Mouse (Mus musculus) layer of hippocampus, adult 8-10 months (tissue): ENCODE results near the gene Pcbp2. TPM values are rescaled to one million over a fixed set of nuclear protein-coding genes. Genes with fewer than 3 reads are reported as not detected.
A peak's percentile ranks its signal among the peaks of the same experiment; 100 is the strongest.

Experiments used
- DNase-seq, 2 experiments: peaks; one replicate each; pipeline ENCODE4 v3.0.0; 2022; ENCODE audit warnings: low spot score in 2 of 2
- total RNA-seq, 4 experiments: library from RNA; stranded (reverse); gene quantifications; 2 replicates each; pipeline ENCODE4 v1.2.4; 2022

Gene Pcbp2
- total RNA-seq, 4 experiments from 2014 or later, result 489 to 507 (median 494) TPM

DNA sequence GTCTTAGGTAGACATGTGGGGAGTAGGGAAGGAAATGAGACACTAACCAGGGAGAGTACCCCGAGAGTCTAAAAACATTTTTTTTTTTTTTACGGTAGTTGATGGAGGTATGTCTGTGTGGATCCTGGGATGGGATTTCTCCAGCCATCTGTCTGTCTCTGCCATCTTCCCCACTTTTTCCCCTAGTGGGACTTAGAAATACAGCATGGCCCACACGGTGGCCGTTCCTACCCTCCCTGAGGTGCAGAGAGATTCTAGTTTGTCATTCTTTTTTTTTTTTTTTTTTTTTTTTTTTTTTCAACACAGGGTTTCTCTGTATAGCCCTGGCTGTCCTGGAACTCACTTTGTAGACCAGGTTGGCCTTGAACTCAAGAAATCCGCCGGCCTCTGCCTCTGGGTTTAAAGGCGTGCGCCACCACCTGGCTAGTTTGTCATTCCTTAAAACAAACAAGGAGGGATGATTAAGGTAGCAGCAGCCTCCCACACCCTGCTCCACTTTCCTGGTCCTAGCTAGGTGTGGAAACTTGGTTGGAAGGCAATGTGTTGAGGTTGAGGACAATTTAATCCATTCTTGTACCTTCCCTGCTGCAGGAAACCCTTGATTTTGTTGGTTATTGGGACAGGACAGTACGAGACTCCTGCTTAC lies 8.8 kb upstream of the Pcbp2 start:
- no peak for DNase-seq

DNA sequence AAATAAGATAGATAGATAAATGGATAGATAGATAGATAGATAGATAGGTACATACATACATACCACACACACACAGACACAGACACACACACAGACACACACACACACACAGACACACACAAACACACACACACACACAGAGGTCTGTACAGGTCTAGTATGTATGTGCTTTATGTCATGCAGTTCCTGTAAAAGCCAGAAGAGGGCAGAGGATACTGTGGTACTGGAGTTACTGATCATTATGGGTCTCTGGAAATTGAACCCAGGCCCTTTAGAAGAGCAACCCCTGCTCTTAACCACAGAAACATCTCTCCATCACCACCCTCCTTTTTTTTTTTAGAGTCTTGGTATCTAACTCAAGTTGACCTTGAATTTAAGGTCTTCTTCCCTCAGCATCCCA lies 6.7 kb upstream of the Pcbp2 start:
- no peak for DNase-seq

GRCm38 (mm10) chr15:102468675-102469370 lies 1.5 kb upstream of the Pcbp2 start:
- no peak for DNase-seq

DNA sequence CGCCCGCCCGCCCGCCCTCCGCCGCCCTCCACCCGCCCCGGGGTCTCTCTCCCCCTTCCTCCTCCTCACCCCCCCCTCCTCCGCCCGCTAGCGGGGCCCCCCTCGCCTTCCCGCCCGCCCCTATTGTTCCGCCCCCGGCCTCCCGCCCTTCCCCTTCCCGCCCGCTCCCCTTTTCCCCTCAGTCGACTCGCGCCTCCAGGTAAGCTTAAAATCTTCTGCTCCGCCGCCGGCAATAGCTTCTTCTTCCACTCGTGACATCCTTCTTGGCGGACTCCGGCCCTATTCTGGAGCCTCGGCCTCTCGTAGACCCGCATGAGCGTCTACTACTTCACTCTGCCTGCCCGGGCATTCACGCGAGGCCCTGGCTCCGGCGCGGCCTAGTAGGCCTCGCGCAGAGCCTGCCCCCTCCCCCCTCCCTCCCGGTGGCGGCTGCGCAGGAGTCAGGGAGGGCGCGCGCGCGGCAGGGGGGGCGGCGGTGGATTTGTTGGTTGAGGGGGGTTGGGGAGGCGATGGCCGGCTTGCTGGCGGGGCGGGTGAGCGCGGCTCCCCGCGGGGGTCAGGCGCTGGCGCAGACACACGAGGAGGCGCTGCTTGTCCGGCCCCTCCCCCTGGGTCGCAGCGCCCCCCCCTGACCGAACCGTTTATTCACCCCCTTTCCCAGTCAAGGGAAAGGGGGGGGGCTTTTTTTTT lies 411 bp downstream of the Pcbp2 start:
- peak; percentile 70 to 71 for DNase-seq

DNA sequence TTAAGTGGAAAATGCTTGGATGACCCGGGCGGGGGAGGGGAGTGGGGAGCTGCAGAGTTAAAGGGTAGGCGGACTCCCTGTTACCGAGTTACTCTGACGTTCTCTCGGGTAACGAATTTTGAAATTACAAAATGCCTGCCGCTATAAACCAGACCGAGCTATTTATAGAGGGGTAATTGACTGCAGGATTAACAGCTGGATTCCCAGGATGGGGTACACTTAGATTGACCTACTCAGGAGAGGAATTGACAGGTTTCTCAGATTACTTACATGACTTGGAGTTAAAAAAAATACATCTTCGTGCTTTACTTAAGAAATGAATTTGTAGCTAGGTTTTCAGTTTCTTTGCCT lies 931 bp downstream of the Pcbp2 start:
- no peak for DNase-seq

GRCm38 (mm10) chr15:102471727-102472126 lies 1.4 kb downstream of the Pcbp2 start:
- no peak for DNase-seq

DNA sequence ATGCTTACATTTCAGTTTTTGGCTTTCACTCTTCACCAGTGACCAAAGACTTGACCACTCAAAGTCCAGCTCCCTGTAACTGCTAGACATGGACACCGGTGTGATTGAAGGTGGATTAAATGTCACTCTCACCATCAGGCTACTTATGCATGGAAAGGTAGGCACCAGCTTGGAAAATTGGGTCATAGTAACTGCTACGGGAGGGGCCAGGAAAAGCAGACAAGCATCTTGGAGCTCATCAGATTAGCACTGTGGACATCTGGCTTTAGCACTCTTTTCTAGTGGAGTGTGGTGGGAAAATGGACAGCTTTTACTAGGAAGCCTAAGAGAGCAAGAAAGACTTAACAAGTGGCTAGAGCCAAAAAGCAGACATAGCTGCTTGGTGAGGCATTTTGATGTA lies 2.9 kb downstream of the Pcbp2 start:
- DNase-seq, result no peak

- no peak for DNase-seq
Observed at GRCm38 (mm10) chr15:102474520-102474919, 4.2 kb downstream of the Pcbp2 start.

DNA sequence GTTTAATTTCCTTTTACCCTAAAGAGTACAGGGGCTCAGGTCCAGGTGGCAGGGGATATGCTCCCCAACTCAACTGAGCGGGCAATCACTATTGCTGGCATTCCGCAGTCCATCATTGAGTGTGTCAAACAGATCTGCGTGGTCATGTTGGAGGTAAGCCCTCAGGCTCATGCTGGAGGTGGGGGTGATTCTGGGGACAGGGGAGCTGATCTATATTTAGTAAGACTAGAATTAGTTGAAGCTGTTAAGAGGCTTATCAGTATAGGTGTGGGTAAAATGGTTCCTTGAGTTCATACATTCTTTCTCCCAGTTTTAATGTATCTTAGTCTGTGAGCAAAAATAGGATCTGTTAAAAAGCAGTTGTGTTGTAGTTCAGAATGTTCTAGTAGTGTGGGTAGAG lies 12.8 kb downstream of the Pcbp2 start:
- no peak for DNase-seq

GRCm38 (mm10) chr15:102485853-102486252 lies 15.5 kb downstream of the Pcbp2 start:
- DNase-seq, result no peak

DNA sequence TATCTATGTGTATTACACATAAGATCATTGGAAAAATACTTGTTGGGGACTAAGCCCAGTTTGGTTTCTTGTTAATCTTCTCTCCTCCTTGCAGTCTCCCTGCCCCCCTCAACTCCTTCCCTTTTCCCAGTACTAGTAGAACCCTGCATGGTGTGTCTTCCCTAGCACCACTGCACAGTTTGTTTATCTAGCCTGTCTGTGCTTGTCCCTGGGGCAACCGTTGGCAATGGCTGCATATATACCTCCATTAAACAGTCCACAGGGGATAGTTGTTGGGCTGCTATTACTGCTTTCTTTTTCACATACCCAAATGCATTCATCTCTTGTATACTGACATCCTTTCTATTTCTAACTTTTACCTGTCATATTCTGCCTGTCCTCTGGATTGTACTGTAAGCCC lies 17.3 kb downstream of the Pcbp2 start:
- DNase-seq, result no peak

DNA sequence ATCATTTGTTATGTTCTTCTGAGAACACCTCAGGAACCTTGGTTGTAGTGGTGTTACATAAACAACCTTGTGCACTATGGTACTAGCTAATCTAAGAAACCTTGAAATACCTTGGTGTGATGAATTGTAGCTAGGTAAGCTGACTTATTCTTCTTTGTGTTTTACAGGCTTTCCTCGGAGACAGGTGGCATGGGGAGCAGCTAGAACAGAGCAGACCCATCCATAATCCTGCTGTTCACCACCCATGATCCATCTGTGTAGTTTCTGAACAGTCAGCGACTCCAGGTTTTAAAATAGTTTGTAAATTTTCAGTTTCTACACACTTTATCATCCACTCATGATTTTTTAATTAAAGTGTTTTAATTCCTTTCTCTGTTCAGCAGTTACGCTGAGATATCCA lies 28.0 kb downstream of the Pcbp2 start:
- DNase-seq, result no peak

DNA sequence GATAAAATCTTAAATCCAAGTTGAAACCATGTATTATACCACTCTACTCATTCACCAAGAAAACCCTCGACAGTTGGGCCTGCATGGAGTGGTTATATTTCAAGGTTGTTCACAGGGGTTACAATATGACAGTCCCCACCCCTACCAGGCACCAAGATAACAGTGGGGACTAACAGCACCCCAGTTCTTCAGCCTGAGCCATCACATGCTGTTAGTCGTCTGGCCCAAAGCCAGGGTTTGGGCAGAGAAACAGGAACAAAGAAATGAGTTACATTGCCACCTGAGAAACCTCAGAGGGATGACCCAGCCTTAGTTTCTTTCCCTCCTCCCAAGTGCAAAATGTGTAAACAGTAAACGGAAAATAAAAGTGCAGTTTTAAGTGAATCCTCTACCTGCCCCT lies 29.0 kb downstream of the Pcbp2 start:
- DNase-seq, result no peak

DNA sequence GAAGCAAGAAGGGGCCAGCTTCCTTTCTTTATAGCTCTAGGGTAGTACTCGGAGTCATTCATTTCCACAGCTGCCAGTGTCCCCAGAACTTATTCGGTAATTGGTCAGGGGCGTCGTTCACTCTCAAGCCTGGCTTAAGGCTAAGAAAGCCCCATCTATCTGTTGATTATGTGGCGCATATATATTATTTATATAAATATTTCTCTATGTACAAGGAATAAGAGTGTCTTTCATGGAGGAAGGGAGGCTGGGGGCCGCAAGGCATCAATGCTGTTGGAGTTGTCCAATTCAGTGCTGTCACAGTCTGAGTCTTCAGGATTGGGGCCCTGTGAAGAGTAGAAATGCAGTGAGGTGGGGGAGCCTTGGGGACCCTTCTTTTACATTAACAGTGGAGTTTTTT lies 29.5 kb downstream of the Pcbp2 start:
- DNase-seq, result no peak

- DNase-seq, result no peak
Observed at GRCm38 (mm10) chr15:102500479-102500878, 30.1 kb downstream of the Pcbp2 start.

DNA sequence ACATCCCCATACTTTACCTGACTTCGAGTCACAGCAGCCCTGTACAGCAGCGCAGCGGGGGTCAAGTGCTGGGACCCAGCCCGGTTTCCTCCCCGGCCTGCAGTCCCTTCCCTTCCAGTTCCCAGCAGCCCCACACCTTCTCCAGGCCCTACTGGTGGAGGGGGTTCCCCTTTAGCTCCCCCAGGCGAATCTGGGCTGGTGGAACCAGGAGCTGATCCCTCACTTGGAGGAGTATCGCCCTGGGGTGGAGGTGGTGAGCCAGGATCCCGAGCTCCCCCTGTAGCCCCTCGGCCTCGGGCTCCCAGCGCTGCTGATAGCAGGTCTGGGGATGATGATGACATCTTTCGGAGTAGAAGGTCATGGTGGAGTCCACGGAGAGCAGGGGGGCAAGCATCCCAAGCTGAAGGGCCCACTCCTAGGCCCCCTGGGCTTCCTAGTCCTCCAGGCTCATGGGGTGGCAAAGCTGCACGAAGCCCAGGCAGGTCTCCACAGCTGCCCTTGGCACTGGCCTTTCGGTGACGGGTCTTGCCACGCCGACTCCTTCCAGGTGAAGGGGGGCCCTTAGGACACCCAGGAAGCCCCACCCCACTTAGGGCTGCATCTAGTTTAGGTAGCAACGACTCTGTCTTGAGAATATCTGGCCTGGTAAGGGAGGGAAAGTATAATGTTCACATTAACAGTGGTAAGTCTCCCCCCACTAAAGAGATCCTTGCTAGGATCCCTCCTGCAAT lies 30.9 kb downstream of the Pcbp2 start:
- no peak for DNase-seq

DNA sequence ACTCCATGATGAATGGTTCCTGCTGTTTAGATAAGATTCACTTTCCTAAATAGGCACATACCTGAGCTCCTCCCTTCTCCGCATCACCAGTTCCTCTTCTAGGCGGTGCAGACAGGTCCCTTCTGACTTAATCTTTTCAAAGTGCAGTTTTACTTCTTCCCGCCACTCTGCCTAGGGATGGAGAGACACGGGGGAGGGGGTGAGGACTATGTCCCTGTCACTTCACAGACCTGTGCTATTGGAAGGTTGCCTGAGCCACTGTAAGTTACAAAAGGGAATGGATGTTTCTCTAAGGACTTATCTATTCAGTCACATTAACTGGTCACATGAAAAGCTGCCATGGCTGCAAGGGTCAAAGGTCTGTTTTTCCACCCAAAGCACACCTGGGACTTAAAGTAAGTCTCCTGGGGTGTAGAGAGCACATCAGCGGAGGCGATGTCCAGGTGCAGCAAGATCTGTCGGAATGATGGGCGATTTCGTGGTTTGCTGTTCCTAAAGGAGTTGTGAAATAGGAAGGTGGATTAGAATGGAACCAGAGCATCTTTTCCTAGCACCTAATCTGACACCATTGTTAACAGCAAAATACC lies 32.0 kb downstream of the Pcbp2 start:
- no peak for DNase-seq

DNA sequence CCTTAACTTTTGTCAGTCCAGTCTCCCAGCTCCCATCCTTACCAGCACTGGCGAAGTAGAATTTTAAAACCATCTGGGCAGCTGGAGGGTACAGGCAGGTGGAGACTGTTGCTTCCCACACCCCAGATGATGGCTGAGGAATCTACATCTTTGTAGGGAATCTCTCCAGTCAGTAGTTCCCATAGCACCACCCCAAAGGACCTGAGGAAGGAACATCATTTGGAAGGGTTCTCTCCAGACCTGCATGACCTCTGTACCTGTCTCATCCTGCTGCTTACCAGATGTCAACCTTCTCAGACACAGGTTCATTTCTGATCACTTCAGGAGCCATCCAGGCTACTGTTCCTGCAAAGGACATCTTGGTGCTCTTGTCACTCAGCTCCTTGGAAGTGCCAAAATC lies 33.1 kb downstream of the Pcbp2 start, which contains the start of gene Gm10337:
Gm10337 (plus strand) TSS at position 276 of the 400 bp plus-strand sequence.
- no peak for DNase-seq

DNA sequence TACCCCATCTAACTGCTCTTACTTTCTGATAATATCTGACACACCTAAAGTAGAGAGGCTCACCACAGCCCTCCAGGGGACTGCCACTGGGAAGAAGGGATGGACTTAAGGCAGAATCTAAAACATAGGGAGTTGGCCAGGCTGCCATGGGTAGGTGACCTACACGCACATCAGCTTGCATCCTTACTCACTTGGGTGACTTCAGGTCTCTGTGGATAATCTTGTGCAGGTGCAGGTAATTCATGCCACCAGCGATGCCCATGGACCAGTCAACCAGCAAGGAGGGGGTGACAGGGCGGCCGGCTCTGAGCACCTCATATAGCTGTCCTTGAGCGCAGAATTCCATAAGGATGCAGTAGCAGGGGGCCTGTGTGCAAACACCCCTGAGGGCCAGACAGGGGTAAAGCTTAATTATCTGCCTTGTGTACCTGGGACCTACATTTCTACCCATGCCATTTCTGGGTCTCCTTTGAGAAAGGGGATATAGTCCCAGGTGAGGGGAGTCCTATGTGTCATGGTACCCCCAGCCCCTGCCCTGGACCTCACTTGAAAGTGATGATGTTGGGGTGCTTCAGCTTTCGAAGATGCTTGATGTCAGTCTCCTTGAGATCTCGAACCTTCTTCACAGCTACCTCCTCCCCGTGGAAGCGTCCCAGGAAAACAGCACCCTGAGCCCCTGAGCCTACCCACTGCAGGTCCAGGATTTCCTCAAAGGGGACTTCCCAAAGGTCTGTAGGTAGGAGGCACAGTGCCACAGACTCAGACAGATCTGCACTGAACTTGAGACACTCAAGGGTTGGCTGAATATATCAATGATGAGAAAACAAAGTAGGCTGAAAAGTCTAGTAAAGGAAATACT lies 33.8 kb downstream of the Pcbp2 start:
- no peak for DNase-seq

- no peak for DNase-seq
Observed at GRCm38 (mm10) chr15:102505073-102505769, 34.9 kb downstream of the Pcbp2 start.
